Mouse (Mus musculus) cerebral cortex, adult 2 months (tissue): Measurements from ENCODE around the gene F13a1.

ENCODE experiments used
- WGBS: fragments of 180-500 bp; shearing (Covaris S2); methylation state at CpG from one replicate; pipeline ENCODE4 v1.1.7; 2018; 5-methylcytosine and 5-hydroxymethylcytosine counted together

F13a1 gene

GRCm38 (mm10) chr13:36919737-36920136 lies 130.3 kb downstream of the F13a1 start:
- WGBS: 76% methylated on average over 4 of the region's 4 CpGs

DNA sequence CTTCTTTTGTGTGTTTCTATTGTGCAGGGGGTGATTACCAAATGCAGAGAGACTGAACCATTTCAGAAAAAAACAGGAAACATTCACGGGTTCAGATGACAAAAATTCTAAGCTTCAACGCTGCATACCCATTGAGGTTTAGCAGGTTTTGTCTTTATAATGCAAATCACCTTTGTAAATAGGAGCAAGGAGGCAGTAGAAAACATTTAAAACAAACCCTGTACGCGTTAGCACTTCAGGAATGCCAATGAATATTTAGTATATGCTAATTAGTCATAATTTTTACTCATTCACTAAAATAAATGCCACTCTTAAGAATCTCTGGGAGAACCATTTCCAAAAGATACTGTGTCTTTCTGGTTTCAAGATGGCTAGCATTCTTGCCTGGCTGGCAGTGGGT lies 146.2 kb downstream of the F13a1 start:
- WGBS: 31% methylated on average over 4 of the region's 4 CpGs

DNA sequence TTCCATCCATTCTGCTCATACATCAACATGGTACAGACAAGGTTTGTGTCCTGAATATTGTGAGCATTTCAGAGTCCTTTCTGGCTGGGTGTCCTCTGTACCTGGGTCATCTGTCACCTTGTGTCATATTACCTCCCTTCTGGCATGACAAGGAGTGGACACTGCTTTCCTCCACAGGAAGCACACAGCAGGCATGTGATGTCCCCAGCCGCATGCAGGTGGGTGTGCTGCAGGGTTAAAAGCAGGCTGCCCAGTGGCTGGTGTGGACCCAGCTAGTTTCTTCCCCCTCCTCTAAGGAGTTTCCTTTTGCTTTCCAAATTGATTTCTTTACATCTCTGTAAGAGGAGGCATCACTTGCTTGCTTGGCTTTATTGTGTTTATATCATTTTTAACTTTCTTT lies 146.6 kb downstream of the F13a1 start:
- 44% methylated on average over 1 of the region's 1 CpGs for WGBS

- WGBS: 95% methylated on average over 3 of the region's 3 CpGs
Observed at GRCm38 (mm10) chr13:36901603-36902002, 148.4 kb downstream of the F13a1 start.

DNA sequence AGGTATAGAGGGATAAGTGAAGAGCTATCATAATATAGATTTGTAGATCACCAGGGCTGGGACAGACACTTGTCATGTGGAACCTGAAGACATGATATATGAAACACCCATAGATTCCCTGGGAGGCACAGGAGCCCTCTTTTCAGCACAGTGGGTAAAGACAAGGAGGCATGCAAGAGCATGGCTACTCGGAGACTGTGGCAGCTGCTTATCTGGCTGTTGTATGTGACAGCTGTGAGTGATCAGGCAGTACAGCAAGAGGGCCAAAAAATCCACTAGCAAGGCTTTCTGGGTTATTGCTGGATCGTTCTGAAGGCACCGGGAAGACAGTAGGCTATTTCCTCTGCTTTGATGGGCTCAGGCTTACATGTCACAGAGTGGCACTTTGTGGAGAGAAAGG lies 149.0 kb downstream of the F13a1 start:
- WGBS: 64% methylated on average over 3 of the region's 3 CpGs

- WGBS: 31% methylated on average over 3 of the region's 3 CpGs
Observed at GRCm38 (mm10) chr13:36896061-36896460, 154.0 kb downstream of the F13a1 start.

- 57% methylated on average over 3 of the region's 3 CpGs for WGBS
Observed at GRCm38 (mm10) chr13:36893762-36894161, 156.3 kb downstream of the F13a1 start.

DNA sequence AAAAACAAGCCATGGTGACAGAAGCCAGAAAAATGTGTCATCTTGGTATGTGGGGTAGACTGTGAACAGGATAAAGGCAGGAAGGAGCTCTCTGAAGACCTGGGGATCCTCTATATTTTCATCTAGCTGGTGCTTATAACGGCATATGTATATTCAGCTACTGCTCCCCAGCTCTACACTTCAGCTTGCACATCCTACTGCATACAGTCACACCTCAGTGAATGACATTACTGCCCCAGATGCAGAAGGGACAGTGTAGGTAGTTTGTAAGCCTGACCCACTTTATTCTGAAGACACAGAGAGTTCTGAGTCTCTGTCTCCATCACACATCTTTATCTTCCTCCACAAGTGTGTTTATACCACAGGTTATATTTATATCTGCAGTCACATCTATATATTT lies 157.8 kb downstream of the F13a1 start:
- WGBS: 65% methylated on average over 1 of the region's 1 CpGs

DNA sequence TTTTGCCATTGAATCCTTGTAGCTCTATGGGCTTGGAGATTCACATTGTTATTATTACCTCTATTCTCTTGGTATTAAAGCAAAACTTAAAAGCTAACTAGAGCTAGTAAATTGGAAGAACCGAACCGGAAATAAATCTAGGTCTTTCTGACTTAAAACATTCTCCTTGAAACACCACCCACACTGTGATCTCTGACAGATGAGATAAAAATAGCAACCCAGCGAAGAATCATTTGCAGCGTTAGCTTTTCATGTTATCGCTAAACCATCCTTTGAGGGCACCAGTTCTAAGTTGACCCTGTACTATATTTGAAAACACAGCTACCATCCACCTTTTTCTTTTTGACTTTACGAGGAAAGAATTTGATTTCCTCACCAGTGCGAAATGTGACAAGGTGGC lies 164.1 kb downstream of the F13a1 start:
- 77% methylated on average over 7 of the region's 7 CpGs for WGBS

- WGBS: 65% methylated on average over 3 of the region's 3 CpGs
Observed at GRCm38 (mm10) chr13:36839111-36839510, 210.9 kb downstream of the F13a1 start.
